ENCODE assay signal across 24 mouse cellular contexts in the genomic region with DNA sequence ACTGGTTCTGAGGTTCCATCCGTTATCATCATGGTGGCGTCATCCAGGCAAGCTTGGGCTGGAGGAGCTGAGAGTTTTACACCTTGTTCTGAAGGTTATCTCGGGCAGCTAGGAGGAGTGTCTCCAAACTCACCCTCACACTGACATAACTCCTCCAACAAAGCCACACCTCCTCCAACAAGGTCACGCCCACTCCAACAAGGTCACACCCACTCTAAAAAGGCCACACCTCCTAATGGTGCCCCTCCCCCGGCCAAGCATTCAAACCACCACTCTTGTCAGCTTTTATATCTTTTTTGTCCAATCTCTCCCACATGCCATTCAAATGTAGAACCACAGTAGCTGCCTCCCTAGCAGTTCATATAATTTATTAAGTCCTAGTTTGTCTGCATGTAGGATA. TPM values are rescaled to one million over a fixed set of nuclear protein-coding genes. Genes with fewer than 3 reads are reported as not detected.
DNase-seq lines count a peak whose midpoint lies in the region; ATAC-seq and TF ChIP-seq lines count a peak whose summit lies in the region.
"Had no signal": no experiment of that assay in that cellular context is flagged by ENCODE, and none has a peak within 500 bp of the region (broad histone marks: within the 10 kb centered on the region; RNA-seq: fewer than 3 reads in every experiment).

No protein-coding gene starts in this region.

- H3K9ac ChIP-seq in CH12.LX (ENCODE audit: insufficient read depth, low read depth) = no peak overlapping the region
- no peak overlapping the region for H3K9ac ChIP-seq in intestine, embryonic 16.5 days (ENCODE audit: low read depth, low read length)
- H3K9ac ChIP-seq: forebrain, embryonic 15.5 days; hindbrain, embryonic 15.5 days; intestine, embryonic 15.5 days; limb, embryonic 15.5 days; midbrain, embryonic 15.5 days had no signal

- TF ChIP-seq RAD21 in CH12.LX (IDR thresholded peaks at IDR 0.05; ENCODE audit: low read depth, low read length) = no peak

- H3K4me1 ChIP-seq in CH12.LX (ENCODE audit: control insufficient read depth in 1 of 2, insufficient read depth in 2 of 2) = peaks cover 12 to 36% of the 10 kb centered on the region in 2 experiments; a peak in 3 of 4 replicates
- peaks cover 21% of the 10 kb centered on the region for H3K4me1 ChIP-seq in intestine, embryonic 16.5 days (ENCODE audit: control insufficient read depth, insufficient read depth, low read length)

- no peak overlapping the region for H3K27ac ChIP-seq in CH12.LX (ENCODE audit: insufficient read depth, low read depth)
- H3K27ac ChIP-seq in intestine, embryonic 16.5 days (ENCODE audit: low read length) = no peak overlapping the region
- H3K27ac ChIP-seq: forebrain, embryonic 15.5 days; hindbrain, embryonic 15.5 days; intestine, embryonic 15.5 days; layer of hippocampus, adult 2 months; left cerebral cortex, adult 2 months; limb, embryonic 15.5 days; midbrain, embryonic 15.5 days had no signal

- no peaks in the 10 kb centered on the region for H3K79me2 ChIP-seq in CH12.LX (replicated peaks; ENCODE audit: control insufficient read depth, extremely low read depth, insufficient read depth, poor library complexity, severe bottlenecking)

- no peak overlapping the region for H3K4me3 ChIP-seq in CH12.LX (replicated peaks in 1 of 3; ENCODE audit: low read depth in 2 of 3, low read length in 2 of 3, poor library complexity in 1 of 3)
- no peak overlapping the region for H3K4me3 ChIP-seq in intestine, embryonic 16.5 days (ENCODE audit: low read length)
- H3K4me3 ChIP-seq: forebrain, embryonic 15.5 days; hindbrain, embryonic 15.5 days; intestine, embryonic 15.5 days; layer of hippocampus, adult 2 months; left cerebral cortex, adult 2 months; limb, embryonic 15.5 days; midbrain, embryonic 15.5 days had no signal

- TF ChIP-seq CTCF in CH12.LX (conservative IDR thresholded peaks at IDR 0.05 in 1 of 2, IDR thresholded peaks at IDR 0.05 in 1 of 2; ENCODE audit: low read depth in 2 of 2, low read length in 2 of 2) = no peak

- no peak for TF ChIP-seq POLR2A in CH12.LX (IDR thresholded peaks at IDR 0.05; ENCODE audit: low read depth, low read length)

- DNase-seq in CH12.LX (ENCODE audit: extremely low read depth) = no peak
- peak; percentile 89 for DNase-seq in R1 (ENCODE audit: low read depth, low spot score)
- peak; percentile 33 for DNase-seq in liver
- no peak for DNase-seq in retina, embryonic 14.5 days (ENCODE audit: low spot score)
- DNase-seq in layer of hippocampus, postnatal 36 days = no peak
- DNase-seq in urinary bladder, postnatal 4 days (ENCODE audit: low spot score in 2 of 2) = no peak
- DNase-seq: adrenal gland, postnatal 25 days; cerebellum, adult 9-10 months; gastrocnemius, postnatal 10 days; heart, adult 11 months; kidney, postnatal 25 days; left cerebral cortex, postnatal 4 days; lung, adult 2 months; lung, postnatal 36 days; thymus, adult 2 months had no signal

- ATAC-seq in megakaryocyte-erythroid progenitor cell, adult 5-6 weeks (replicated peaks; ENCODE audit: low FRiP score, low TSS enrichment, poor library complexity, severe bottlenecking) = peak; percentile 53
- ATAC-seq in intestine, embryonic 16.5 days = no peak
- ATAC-seq: forebrain, embryonic 15.5 days; intestine, embryonic 15.5 days; midbrain, embryonic 15.5 days had no signal

- dilution Hi-C loops in CH12.LX (cut with MboI; ENCODE audit: extremely low pct_ligation_motif_present, extremely low pct_unique_long_range_greater_than_20kb, low sequenced_read_pairs) = no loop called here

- no peak for TF ChIP-seq EP300 in CH12.LX (IDR thresholded peaks at IDR 0.05; ENCODE audit: low read length)

- H3K36me3 ChIP-seq in CH12.LX (replicated peaks in 1 of 2; ENCODE audit: control insufficient read depth in 1 of 2, insufficient read depth in 1 of 2, low read length in 1 of 2) = peaks cover 0 to 11% of the 10 kb centered on the region in 2 experiments
- no peaks in the 10 kb centered on the region for H3K36me3 ChIP-seq in intestine, embryonic 16.5 days (ENCODE audit: control insufficient read depth, insufficient read depth, low read length)
- H3K36me3 ChIP-seq: forebrain, embryonic 15.5 days; hindbrain, embryonic 15.5 days; intestine, embryonic 15.5 days; limb, embryonic 15.5 days; midbrain, embryonic 15.5 days had no signal

- H3K9me3 ChIP-seq in CH12.LX (replicated peaks; ENCODE audit: low read length) = no peaks in the 10 kb centered on the region
- no peaks in the 10 kb centered on the region for H3K9me3 ChIP-seq in intestine, embryonic 16.5 days (ENCODE audit: control insufficient read depth, low read length)
- H3K9me3 ChIP-seq: forebrain, embryonic 15.5 days; hindbrain, embryonic 15.5 days; intestine, embryonic 15.5 days; limb, embryonic 15.5 days; midbrain, embryonic 15.5 days had no signal

- in situ Hi-C loops in CH12.LX (cut with MboI; ENCODE audit: low pct_ligation_motif_present, low pct_unique_long_range_greater_than_20kb, low sequenced_read_pairs) = no loop called here

- 80% methylated on average over 5 of the region's 5 CpGs for WGBS in intestine, embryonic 16.5 days

- no peak overlapping the region for H3K4me2 ChIP-seq in CH12.LX (ENCODE audit: insufficient read depth, low read depth, poor library complexity, severe bottlenecking)
- no peak overlapping the region for H3K4me2 ChIP-seq in intestine, embryonic 16.5 days (ENCODE audit: low read depth, low read length)
- H3K4me2 ChIP-seq: forebrain, embryonic 15.5 days; hindbrain, embryonic 15.5 days; intestine, embryonic 15.5 days; limb, embryonic 15.5 days; midbrain, embryonic 15.5 days had no signal

- no peaks in the 10 kb centered on the region for H3K27me3 ChIP-seq in CH12.LX (replicated peaks)
- H3K27me3 ChIP-seq in intestine, embryonic 16.5 days (replicated peaks; ENCODE audit: control insufficient read depth, insufficient read depth, low read length) = no peaks in the 10 kb centered on the region
- H3K27me3 ChIP-seq: forebrain, embryonic 15.5 days; hindbrain, embryonic 15.5 days; intestine, embryonic 15.5 days; limb, embryonic 15.5 days; midbrain, embryonic 15.5 days had no signal

TF ChIP-seq in CH12.LX, 34 proteins besides CTCF, POLR2A, EP300 and RAD21:
- no peak for TF ChIP-seq CHD1 (IDR thresholded peaks at IDR 0.05; ENCODE audit: low read depth, low read length)
- 0 out of 2 replicates have a peak, but pooled peaks have one; percentile 18 for TF ChIP-seq CHD2 (IDR thresholded peaks at IDR 0.05; ENCODE audit: low read length)

RNA-seq across cellular contexts. Expression of gene Chd9, which starts 53.0 kb away (rescaled TPM):
- total RNA-seq in CH12.LX (2012; rRNA removed) = 15.1 and 17.2 TPM in 2 replicates
- total RNA-seq in CH12.LX (2014; rRNA removed) = 11.8 and 12.7 TPM in 2 replicates
- 52.5 and 188 TPM in 2 replicates for polyA plus RNA-seq in CH12.LX (2012; ENCODE audit: insufficient read length, low read depth)
- 43.1 and 47.2 TPM in 2 replicates for total RNA-seq in megakaryocyte-erythroid progenitor cell, adult 5-6 weeks (2014; fragmentation: Nextera tagmentation)
- 57.7 and 59.8 TPM in 2 replicates for total RNA-seq in megakaryocyte-erythroid progenitor cell, adult 5-6 weeks (2017)
- 100 to 1,000 TPM; 238 to 258 TPM for total RNA-seq in layer of hippocampus, postnatal 36 days (2021)
- polyA plus RNA-seq in intestine, embryonic 16.5 days (2015; fragmentation: Nextera tagmentation; extraction: Ambion mirVana) = 283 and 397 TPM in 2 replicates

Comparison
In these comparisons a context has a peak if more than half of its experiments do, and no peak if none do; other contexts are left out.
1. DNase-seq: peak in R1 (single experiment) and liver (single experiment); none in CH12.LX (single experiment), retina, embryonic 14.5 days (single experiment), layer of hippocampus, postnatal 36 days (0 of 2) and urinary bladder, postnatal 4 days (0 of 2).